Mouse (Mus musculus) right cerebral cortex, adult 2 months (tissue): ENCODE results near the gene Slc38a1.
A peak's percentile ranks its signal among the peaks of the same experiment; 100 is the strongest.

Experiments
- DNase-seq, 2 experiments: peaks; one replicate each; pipeline ENCODE4 v3.0.0; 2021 to 2022; ENCODE audit warnings: low spot score in 2 of 2

Gene Slc38a1

GRCm38 (mm10) chr15:96642436-96643405, at the start of gene Slc38a1:
TSS of gene Slc38a1 (minus strand) at chr15:96642913.
- DNase-seq, result peak; percentile 49 to 55

GRCm38 (mm10) chr15:96692401-96692800, 49.7 kb upstream of the Slc38a1 start:
- no peak for DNase-seq

- DNase-seq, result no peak
Observed at GRCm38 (mm10) chr15:96691381-96691780, 48.7 kb upstream of the Slc38a1 start.

GRCm38 (mm10) chr15:96690829-96691228, 48.1 kb upstream of the Slc38a1 start:
- no peak for DNase-seq

- DNase-seq, result no peak
Observed at GRCm38 (mm10) chr15:96689919-96690318, 47.2 kb upstream of the Slc38a1 start.

GRCm38 (mm10) chr15:96688784-96689318, 46.1 kb upstream of the Slc38a1 start:
- DNase-seq, result no peak

- DNase-seq, result no peak
Observed at GRCm38 (mm10) chr15:96688036-96688435, 45.3 kb upstream of the Slc38a1 start.

GRCm38 (mm10) chr15:96687366-96687765, 44.7 kb upstream of the Slc38a1 start:
- no peak for DNase-seq

- no peak for DNase-seq
Observed at GRCm38 (mm10) chr15:96686201-96687159, 43.8 kb upstream of the Slc38a1 start.

- no peak for DNase-seq
Observed at GRCm38 (mm10) chr15:96685273-96685672, 42.6 kb upstream of the Slc38a1 start.

- peak in 1 of 2 experiments; percentile 39 for DNase-seq
Observed at GRCm38 (mm10) chr15:96684132-96684830, 41.6 kb upstream of the Slc38a1 start.

GRCm38 (mm10) chr15:96678871-96679773, 36.4 kb upstream of the Slc38a1 start:
- DNase-seq, result no peak

- no peak for DNase-seq
Observed at GRCm38 (mm10) chr15:96676518-96676917, 33.8 kb upstream of the Slc38a1 start.

GRCm38 (mm10) chr15:96675744-96676143, 33.0 kb upstream of the Slc38a1 start:
- no peak for DNase-seq

- DNase-seq, result no peak
Observed at GRCm38 (mm10) chr15:96675055-96675454, 32.3 kb upstream of the Slc38a1 start.

- no peak for DNase-seq
Observed at GRCm38 (mm10) chr15:96674089-96674488, 31.4 kb upstream of the Slc38a1 start.

- DNase-seq, result no peak
Observed at GRCm38 (mm10) chr15:96669721-96670120, 27.0 kb upstream of the Slc38a1 start.

- peak; percentile 55 to 67 for DNase-seq
Observed at GRCm38 (mm10) chr15:96666663-96667062, 23.9 kb upstream of the Slc38a1 start.

- DNase-seq, result peak; percentile 68 to 75
Observed at GRCm38 (mm10) chr15:96665889-96666288, 23.2 kb upstream of the Slc38a1 start.

GRCm38 (mm10) chr15:96660590-96661141, 18.0 kb upstream of the Slc38a1 start:
- DNase-seq, result no peak
